ENCODE assay signal across 13 mouse cellular contexts in genomic region chr2:105804506-105804905, GRCm38 (mm10).
A peak's percentile ranks its signal among the peaks of the same experiment; 100 is the strongest.
DNase-seq lines count a peak whose midpoint lies in the region; ATAC-seq lines count a peak whose summit lies in the region.
"Had no signal": no experiment of that assay in that cellular context is flagged by ENCODE, and none has a peak within 500 bp of the region (broad histone marks: within the 10 kb centered on the region; RNA-seq: fewer than 3 reads in every experiment).

No protein-coding gene starts in this region.

- WGBS in midbrain, embryonic 11.5 days: 52% methylated on average over 10 of the region's 10 CpGs
- WGBS in midbrain, embryonic 16.5 days: 32% methylated on average over 10 of the region's 10 CpGs
- 30% methylated on average over 10 of the region's 10 CpGs for WGBS in hindbrain, embryonic 15.5 days

- peak; percentile 74 for DNase-seq in midbrain, embryonic 11.5 days (ENCODE audit: low spot score, missing footprints)
- peak; percentile 29 for DNase-seq in cerebellum, adult 11 months
- DNase-seq in cerebellum, postnatal 14 days: peak; percentile 55 to 75
- DNase-seq in frontal cortex, postnatal 36 days (ENCODE audit: low spot score in 2 of 2): no peak
- no peak for DNase-seq in urinary bladder, postnatal 4 days (ENCODE audit: low spot score in 2 of 2)
- DNase-seq: adrenal gland, postnatal 36 days; gastrocnemius, postnatal 36 days; kidney, adult 18-20 months; liver had no signal

- no peak overlapping the region for H3K9ac ChIP-seq in midbrain, embryonic 11.5 days (ENCODE audit: low read length)
- H3K9ac ChIP-seq in midbrain, embryonic 16.5 days (ENCODE audit: low read depth, low read length): no peak overlapping the region
- H3K9ac ChIP-seq in hindbrain, embryonic 15.5 days: no peak overlapping the region
- H3K9ac ChIP-seq: lung, embryonic 15.5 days had no signal

- no peak overlapping the region for H3K4me2 ChIP-seq in midbrain, embryonic 11.5 days
- no peak overlapping the region for H3K4me2 ChIP-seq in midbrain, embryonic 16.5 days (ENCODE audit: low read length)
- no peak overlapping the region for H3K4me2 ChIP-seq in hindbrain, embryonic 15.5 days
- H3K4me2 ChIP-seq: lung, embryonic 15.5 days had no signal

- no peak overlapping the region for H3K27ac ChIP-seq in midbrain, embryonic 11.5 days (ENCODE audit: low read depth, low read length)
- no peak overlapping the region for H3K27ac ChIP-seq in midbrain, embryonic 16.5 days (ENCODE audit: low read length)
- no peak overlapping the region for H3K27ac ChIP-seq in hindbrain, embryonic 15.5 days (replicated peaks)
- H3K27ac ChIP-seq: lung, embryonic 15.5 days had no signal

- ATAC-seq in midbrain, embryonic 11.5 days (ENCODE audit: low FRiP score): no peak
- no peak for ATAC-seq in midbrain, embryonic 16.5 days
- peak; percentile 72; the same call in 1 of the 2 replicates for ATAC-seq in hindbrain, embryonic 15.5 days (ENCODE audit: low FRiP score, low read depth)

- no peaks in the 10 kb centered on the region for H3K4me1 ChIP-seq in midbrain, embryonic 11.5 days (ENCODE audit: control insufficient read depth, insufficient read depth, low read length)
- no peaks in the 10 kb centered on the region for H3K4me1 ChIP-seq in midbrain, embryonic 16.5 days (ENCODE audit: control insufficient read depth, insufficient read depth, low read length)
- H3K4me1 ChIP-seq in hindbrain, embryonic 15.5 days (replicated peaks): no peaks in the 10 kb centered on the region
- H3K4me1 ChIP-seq: lung, embryonic 15.5 days; megakaryocyte, embryonic 14.5 days had no signal

- H3K4me3 ChIP-seq in midbrain, embryonic 11.5 days (ENCODE audit: low read depth, low read length): no peak overlapping the region
- no peak overlapping the region for H3K4me3 ChIP-seq in midbrain, embryonic 16.5 days (ENCODE audit: low read depth, low read length)
- no peak overlapping the region for H3K4me3 ChIP-seq in hindbrain, embryonic 15.5 days
- H3K4me3 ChIP-seq: lung, embryonic 15.5 days; megakaryocyte, embryonic 14.5 days had no signal

- no peaks in the 10 kb centered on the region; the same call in 1 of the 2 replicates for H3K27me3 ChIP-seq in midbrain, embryonic 11.5 days (ENCODE audit: control insufficient read depth, insufficient read depth, low read length)
- no peaks in the 10 kb centered on the region; the same call in 1 of the 2 replicates for H3K27me3 ChIP-seq in midbrain, embryonic 16.5 days (ENCODE audit: control insufficient read depth, insufficient read depth, low read depth, low read length)
- no peaks in the 10 kb centered on the region for H3K27me3 ChIP-seq in hindbrain, embryonic 15.5 days
- H3K27me3 ChIP-seq: lung, embryonic 15.5 days; megakaryocyte, embryonic 14.5 days had no signal

- H3K36me3 ChIP-seq in midbrain, embryonic 11.5 days (ENCODE audit: control insufficient read depth, insufficient read depth, low read length): no peaks in the 10 kb centered on the region
- no peaks in the 10 kb centered on the region for H3K36me3 ChIP-seq in midbrain, embryonic 16.5 days (ENCODE audit: control insufficient read depth, insufficient read depth, low read length)
- no peaks in the 10 kb centered on the region for H3K36me3 ChIP-seq in hindbrain, embryonic 15.5 days
- H3K36me3 ChIP-seq: lung, embryonic 15.5 days had no signal

- H3K9me3 ChIP-seq in midbrain, embryonic 11.5 days (ENCODE audit: control insufficient read depth, low read length): no peaks in the 10 kb centered on the region
- no peaks in the 10 kb centered on the region for H3K9me3 ChIP-seq in midbrain, embryonic 16.5 days (replicated peaks; ENCODE audit: control insufficient read depth, low read length, poor library complexity, severe bottlenecking)
- H3K9me3 ChIP-seq in hindbrain, embryonic 15.5 days: no peaks in the 10 kb centered on the region
- H3K9me3 ChIP-seq: lung, embryonic 15.5 days; megakaryocyte, embryonic 14.5 days had no signal

Comparison
In these comparisons a context has a peak if more than half of its experiments do, and no peak if none do; other contexts are left out.
1. DNase-seq: peak in midbrain, embryonic 11.5 days (single experiment), cerebellum, adult 11 months (single experiment) and cerebellum, postnatal 14 days (2 of 2); none in frontal cortex, postnatal 36 days (0 of 2) and urinary bladder, postnatal 4 days (0 of 2).